Mouse (Mus musculus) brain, embryonic 18.5 days (tissue): Measurements from ENCODE around the gene Cd151.

Source experiments
- DNase-seq: peaks from one replicate; pipeline ENCODE4 v3.0.0-alpha.2; 2012; ENCODE audit warnings: low read depth, low spot score

Gene Cd151

DNA sequence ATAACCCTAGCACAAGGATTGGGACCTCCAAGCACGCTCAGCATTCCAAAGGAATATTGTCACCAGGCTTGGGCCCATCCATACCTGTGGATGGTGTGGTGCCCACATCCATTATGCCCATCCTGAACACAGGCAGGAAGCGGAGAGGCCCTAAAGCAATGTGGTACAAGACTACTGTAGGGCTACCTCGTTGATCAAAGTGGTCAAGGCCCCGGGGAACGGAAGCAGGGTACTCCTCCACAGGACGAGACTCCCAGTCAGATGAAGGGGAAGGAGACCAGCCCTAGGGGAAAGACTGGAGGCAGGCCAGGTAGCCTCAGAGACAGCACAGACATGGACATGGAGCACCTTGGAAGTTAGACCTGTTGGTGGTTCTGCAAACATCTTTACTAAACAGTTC lies 5.6 kb downstream of the Cd151 start:
- no peak for DNase-seq

GRCm38 (mm10) chr7:141474160-141474559 lies 7.0 kb downstream of the Cd151 start:
- DNase-seq, result no peak

DNA sequence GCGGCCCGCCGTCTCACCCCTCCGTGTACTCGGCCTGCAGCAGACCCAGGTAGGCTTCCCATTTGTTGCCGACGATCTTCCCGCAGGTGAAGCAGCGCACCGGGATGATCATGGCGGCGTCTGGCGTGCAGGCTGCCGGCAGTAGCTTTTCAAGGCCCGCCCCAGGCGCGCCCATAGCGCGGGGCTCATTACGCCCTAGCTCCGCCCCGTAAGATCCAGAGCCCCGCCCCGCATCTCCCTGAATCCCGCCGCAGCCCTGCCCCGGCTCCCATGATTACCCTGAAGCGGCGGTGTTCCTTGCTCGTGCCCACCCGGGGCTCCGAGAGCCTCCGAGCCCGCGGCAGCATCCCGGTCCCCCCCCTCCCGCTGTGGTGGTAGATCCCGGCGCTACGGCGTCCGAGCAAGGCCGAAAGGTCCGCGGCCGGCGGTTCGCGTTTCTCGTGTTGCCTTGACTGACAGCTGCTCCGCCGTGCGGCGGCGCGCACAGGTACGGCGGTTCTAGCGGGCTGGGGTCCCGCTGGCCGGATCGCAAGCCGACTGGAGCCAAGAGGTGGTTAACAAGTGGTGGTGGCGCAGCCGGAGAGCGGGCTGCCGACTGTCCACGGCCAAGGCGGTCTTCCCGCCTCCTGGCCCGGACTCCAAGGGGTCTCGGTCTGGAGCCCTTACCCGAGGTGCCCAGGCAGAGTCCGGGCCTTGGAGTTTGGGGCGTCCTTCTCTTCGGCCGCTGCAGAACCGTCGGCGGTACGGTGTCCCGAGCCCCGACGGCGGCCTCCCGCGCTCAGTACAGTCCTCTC lies 8.0 kb downstream of the Cd151 start, which contains the start of the genes Polr2l and Tspan4:
Polr2l (minus strand) TSS at position 122 of the 794 bp plus-strand sequence.
Tspan4 (plus strand) TSS at position 230 of the 794 bp plus-strand sequence.
- DNase-seq, result peak; percentile 71

DNA sequence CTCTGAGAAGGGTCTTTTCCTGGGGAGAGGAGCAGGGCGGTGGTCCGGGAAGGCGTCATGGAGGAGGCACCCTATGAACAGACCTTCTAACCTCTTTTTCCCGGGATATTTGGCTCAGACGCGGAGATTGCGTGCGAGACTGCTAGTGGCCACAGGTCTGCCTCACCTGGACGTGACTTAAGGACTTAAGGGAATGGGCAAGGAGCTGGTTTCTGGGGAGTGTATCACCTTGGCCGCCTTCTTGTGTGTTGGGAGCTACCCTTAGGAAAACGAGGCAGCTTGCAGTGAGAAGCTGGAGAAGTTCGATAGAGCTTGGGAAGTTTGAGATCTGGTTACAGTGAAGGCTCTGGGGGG lies 8.6 kb downstream of the Cd151 start:
- no peak for DNase-seq

- DNase-seq, result no peak
These were observed 9.2 kb downstream of the Cd151 start for GRCm38 (mm10) chr7:141476226-141476980.

- no peak for DNase-seq
These were observed 9.8 kb downstream of the Cd151 start for GRCm38 (mm10) chr7:141476981-141477370.

DNA sequence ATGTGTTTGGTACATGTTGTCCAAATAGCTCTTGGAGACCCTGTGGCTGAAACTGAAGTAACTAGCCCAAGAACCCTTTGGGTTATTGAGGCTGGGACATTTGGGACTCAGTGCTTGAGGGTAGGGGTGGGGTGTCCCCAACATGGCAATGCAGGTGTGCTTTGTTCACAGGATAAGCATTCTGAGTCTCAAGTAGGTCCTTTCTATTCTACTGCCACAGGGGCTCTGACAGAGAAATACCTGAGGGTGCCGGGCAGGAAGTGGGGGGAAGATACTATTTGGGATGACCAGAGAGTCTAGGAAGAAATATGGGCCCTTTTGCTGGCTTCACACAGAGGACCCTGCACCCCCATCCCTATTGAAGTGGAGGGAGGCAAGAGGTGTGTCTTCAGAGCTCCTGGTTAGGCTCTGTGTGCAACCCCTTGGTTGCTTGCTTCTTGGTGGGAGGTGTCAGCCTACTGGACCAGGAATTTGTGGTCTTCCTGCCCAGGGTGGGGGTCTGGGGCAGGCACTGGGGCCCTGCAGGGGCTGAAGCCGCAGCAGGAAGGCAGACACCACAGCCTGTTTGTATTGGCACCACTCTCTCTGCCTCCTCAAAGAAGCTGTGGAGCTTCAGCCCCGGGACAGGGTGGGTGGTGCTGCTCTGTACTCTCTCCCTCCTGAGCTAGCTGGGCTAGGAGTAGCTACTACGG lies 10.5 kb downstream of the Cd151 start:
- no peak for DNase-seq

- DNase-seq, result no peak
These were observed 11.1 kb downstream of the Cd151 start for GRCm38 (mm10) chr7:141478270-141478748.

- DNase-seq, result no peak
These were observed 13.8 kb downstream of the Cd151 start for GRCm38 (mm10) chr7:141480842-141481497.

DNA sequence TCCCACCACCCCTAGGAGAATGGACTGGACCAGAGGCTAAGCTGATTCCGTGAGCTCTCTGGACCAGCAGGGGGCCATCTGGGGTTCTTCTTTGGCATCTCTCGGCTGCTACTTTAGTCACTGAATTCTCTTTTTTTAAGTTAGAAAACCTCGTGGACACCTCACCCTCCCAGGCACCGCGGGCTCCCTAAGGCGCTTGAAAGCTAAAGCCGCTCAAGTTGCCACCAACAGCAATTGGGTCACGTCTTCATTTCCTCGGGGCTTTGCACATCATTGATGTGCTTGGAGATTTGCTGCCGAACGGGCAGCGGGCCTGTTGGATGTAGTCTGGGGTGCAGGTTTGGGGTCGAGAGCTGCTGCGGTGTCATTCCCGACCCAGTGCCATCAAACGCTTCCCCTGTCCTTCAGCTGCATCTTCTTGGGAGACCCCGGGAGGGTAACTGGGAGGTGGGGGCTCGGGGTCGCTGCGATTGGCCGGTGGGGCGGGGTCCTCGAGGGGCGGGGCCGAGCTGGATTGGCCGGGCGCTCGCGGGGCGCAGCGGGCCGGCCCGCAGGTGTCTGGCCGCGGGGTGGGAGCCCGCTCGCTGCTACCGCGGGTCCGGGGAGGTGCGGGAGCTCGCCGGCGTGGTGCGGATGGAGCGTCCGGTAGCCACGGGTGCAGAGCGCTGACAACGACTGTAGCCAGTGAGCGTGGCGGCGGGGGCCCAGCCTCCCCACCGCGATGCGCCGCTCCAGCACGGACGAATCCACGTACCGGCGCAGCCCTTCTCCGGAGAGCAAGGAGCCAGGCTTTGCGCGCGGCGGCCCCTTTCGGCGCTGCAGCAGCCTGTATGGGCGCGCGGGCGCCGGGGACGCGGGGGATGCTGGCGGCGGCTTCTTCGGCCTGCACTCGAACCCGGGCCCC lies 14.6 kb downstream of the Cd151 start:
- no peak for DNase-seq

DNA sequence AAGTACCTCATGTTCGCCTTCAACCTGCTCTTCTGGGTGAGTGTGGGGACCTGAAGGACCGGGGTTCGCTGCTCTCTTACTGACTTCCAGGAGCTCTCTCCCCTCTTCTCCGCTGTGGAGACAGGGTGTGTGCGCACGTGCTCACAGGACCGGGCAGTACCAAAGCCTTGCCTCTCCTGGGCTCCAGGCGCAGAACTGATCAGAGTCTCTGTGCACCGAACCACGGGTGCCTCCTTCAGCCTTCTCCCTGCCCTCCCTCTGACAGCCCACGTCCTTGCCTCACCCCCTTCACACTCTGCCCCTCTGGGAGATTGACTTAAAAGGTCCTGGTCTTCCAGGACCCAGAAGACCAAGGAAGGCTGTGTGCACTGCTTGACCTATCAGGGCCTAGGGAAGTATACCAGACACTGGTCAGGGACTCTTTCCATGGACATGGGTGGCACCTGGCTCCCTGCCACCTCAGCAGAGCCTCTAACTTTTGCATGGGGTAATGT lies 15.4 kb downstream of the Cd151 start:
- DNase-seq, result no peak

- no peak for DNase-seq
These were observed 16.0 kb downstream of the Cd151 start for GRCm38 (mm10) chr7:141483114-141483653.

DNA sequence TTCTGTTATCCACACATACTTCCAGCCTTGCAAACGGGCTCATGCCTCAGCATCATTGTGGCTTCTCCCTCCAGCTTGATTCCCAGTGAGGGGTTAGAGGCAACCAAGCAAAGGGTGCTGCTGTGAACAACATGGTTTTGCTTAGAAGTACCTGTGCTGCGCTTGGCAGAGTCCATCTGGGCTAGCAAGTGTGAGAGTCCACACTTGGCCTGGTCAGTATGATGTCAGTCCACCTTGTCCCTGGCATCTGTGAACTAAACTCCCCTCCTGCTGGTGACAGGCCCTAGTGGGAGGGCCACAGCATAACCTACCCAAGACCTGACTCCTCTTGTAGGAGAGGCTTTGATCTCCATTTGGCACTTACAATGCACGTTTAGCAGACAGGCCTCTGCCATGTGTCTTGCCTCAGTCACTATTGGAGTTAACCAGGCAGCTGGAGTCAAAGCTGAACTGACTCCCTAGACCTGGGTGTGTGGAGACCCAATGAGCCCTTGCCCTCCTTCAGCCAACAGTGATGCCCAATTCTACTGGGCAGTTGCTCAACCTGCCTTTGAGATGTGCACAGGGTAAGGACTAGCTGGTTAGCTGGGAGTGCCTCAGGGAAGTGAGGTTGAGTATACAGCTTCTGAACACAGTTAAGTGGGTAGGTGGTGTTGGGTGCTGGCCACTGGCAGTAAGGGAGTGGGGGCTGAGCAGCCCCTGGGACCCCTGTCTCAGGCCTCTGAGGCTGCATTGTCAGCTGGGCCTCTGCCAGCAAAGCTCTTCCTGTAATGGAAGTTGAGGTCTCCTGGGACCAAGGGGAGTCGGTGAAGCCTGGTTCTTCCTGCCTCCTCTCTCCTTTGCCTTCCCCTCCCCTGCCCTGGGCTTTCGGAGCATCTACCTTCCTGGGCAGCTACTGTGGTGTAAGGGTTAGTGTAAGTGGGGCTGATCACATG lies 17.3 kb downstream of the Cd151 start:
- no peak for DNase-seq

- DNase-seq, result no peak
These were observed 18.0 kb downstream of the Cd151 start for GRCm38 (mm10) chr7:141485186-141485585.

DNA sequence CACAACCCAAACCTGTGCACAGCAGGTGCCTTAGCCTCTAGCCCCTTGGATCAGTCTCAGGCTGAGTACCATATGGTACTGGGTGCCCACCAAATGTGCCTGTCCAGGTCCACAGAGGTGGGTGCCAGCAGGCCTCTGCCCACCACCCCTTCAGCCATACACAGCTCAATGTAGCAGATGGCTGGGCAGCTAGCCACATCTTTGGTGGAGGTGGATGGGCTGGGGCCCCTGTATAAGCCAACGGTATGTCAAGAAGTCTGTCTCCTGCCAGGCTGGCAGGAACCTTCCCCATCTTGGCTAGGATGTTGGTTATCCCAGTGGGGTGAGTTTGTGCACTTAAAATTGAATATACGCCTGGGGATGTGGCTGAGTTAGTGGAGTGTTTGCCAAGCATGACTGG lies 18.4 kb downstream of the Cd151 start:
- DNase-seq, result no peak

- DNase-seq, result no peak
These were observed 19.0 kb downstream of the Cd151 start for GRCm38 (mm10) chr7:141486239-141486638.

DNA sequence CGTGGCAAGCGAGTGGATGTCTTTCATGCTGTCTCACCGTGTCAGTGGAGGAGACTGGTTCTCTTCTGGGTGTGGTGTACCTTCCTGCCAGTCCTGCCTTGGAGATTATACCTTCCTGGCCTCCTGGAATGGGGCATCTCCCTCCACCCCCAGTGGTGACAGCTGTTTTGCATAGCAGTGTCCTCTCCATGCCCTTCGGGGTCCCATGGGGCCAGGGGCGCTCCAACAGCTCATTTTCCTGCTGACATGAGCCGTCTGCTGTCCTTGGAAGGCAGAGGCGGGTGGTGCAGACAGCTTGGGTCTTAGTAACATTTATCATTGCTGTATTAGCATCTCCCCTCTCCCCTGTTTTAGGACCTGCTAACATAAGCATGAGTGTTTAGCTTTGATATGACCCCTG lies 19.9 kb downstream of the Cd151 start:
- no peak for DNase-seq

DNA sequence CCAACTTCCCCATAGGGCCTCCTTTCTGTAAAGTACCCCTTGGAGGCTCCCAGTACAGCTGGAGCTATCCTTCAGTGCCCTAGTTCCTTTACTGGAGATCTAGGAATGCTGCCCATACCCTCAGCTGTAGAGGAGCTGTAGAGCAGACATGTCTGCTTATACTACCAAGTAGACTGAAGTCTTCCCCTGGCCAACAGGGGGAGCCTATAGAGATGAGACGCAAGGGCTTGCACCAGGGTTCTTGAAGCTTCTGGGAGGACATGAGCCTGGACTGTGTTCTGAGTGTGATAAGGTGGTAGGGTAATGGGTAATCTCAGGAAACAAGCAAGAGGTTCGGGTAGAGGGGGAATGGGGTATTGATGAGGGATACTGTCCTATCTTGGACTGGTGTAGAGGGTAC lies 24.0 kb downstream of the Cd151 start:
- DNase-seq, result no peak

- no peak for DNase-seq
These were observed 25.5 kb downstream of the Cd151 start for GRCm38 (mm10) chr7:141492738-141493137.
